Mouse (Mus musculus) CH12.LX (cell line): ENCODE measurements at regions not wholly inside any gene's neighbourhood (a gene's known extent, or its start where the extent isn't known, plus 50 kb on each side); places are given as distances from the start of the nearest gene placed in this dataset.

Source experiments
- CTCF ChIP-seq, 2 experiments: IDR thresholded peaks in 1 of 2; conservative IDR thresholded peaks in 1 of 2; 2 replicates each; pipeline ENCODE4 v1.5.1; 2011 to 2012; ENCODE audit warnings: low read depth in 2 of 2, low read length in 2 of 2, improper control_type of control experiment in 1 of 2, inconsistent platforms in 1 of 2, mild to moderate bottlenecking in 1 of 2, moderate library complexity in 1 of 2
- POLR2A ChIP-seq: IDR thresholded peaks from 2 replicates; pipeline ENCODE4 v1.6.1; 2011; ENCODE audit warnings: low read depth, mild to moderate bottlenecking, improper control_type of control experiment, low read length

GRCm38 (mm10) chr2:71628821-71629220 lies 82.3 kb upstream of the Dlx2 start:
- TF ChIP-seq CTCF (conservative IDR thresholded peaks at IDR 0.05 in 1 of 2, IDR thresholded peaks at IDR 0.05 in 1 of 2; ENCODE audit: low read depth in 2 of 2, low read length in 2 of 2) (no peak), POLR2A (no peak)
